Mouse (Mus musculus) hindbrain, embryonic 10.5 days (tissue): ENCODE results near the gene Hfe2. TPM values are rescaled to one million over a fixed set of nuclear protein-coding genes. Genes with fewer than 3 reads are reported as not detected.

ENCODE experiments used
- DNase-seq: peaks from one replicate; pipeline ENCODE4 v3.0.0-alpha.2; 2017; ENCODE audit warnings: low spot score
- H3K27ac ChIP-seq: fragments of 300-500 bp; sonication (generic); 2 replicates; pipeline ENCODE4 v1.5.1; 2016; ENCODE audit warnings: mild to moderate bottlenecking, moderate library complexity
- H3K27me3 ChIP-seq: fragments of 300-500 bp; sonication (generic); 2 replicates; pipeline ENCODE4 v1.6.1; 2016; ENCODE audit warnings: mild to moderate bottlenecking; ENCODE audit not compliant: poor library complexity, insufficient read depth, severe bottlenecking
- H3K36me3 ChIP-seq: fragments of 300-500 bp; sonication (generic); 2 replicates; pipeline ENCODE4 v1.6.1; 2016; ENCODE audit warnings: mild to moderate bottlenecking, moderate library complexity
- H3K4me1 ChIP-seq: fragments of 300-500 bp; sonication (generic); replicated peaks from 2 replicates; pipeline ENCODE4 v1.6.1; 2016; ENCODE audit warnings: mild to moderate bottlenecking
- H3K4me3 ChIP-seq: fragments of 300-500 bp; sonication (generic); 2 replicates; pipeline ENCODE4 v1.5.1; 2016; ENCODE audit warnings: mild to moderate bottlenecking, moderate library complexity
- H3K9me3 ChIP-seq: fragments of 300-500 bp; sonication (generic); 2 replicates; pipeline ENCODE4 v1.6.1; 2016; ENCODE audit warnings: mild to moderate bottlenecking, moderate library complexity
- WGBS: fragments of 180-500 bp; shearing (Covaris S2); methylation state at CpG from one replicate; pipeline ENCODE4 v1.1.7; 2016; 5-methylcytosine and 5-hydroxymethylcytosine counted together
- polyA plus RNA-seq: library from polyadenylated mRNA; unstranded; fragments of >200 nt; fragmentation: Nextera tagmentation; extraction: Ambion mirVana; gene quantifications from 2 replicates; pipeline ENCODE4 v1.2.1, GENCODE M21; 2016

Gene Hfe2
- polyA plus RNA-seq, 1 experiment from 2014 or later, result 0.89 TPM

DNA sequence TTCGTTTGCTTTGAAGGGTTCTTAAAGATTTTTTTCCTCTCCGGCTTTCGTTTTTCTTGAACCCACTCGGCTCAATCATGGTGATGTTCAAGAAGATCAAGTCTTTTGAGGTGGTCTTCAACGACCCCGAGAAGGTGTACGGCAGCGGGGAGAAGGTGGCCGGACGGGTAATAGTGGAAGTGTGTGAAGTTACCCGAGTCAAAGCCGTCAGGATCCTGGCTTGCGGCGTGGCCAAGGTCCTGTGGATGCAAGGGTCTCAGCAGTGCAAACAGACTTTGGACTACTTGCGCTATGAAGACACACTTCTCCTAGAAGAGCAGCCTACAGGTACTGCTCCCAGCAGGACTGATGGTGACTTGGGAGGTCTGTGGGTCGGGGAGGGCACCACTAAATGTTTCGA lies 33.2 kb downstream of the Hfe2 start:
- peak overlapping the region; percentile 75 for H3K4me3 ChIP-seq
- H3K36me3 ChIP-seq, result peaks cover 24% of the 10 kb centered on the region
- under 1% methylated on average over 17 of the region's 17 CpGs for WGBS
- H3K27me3 ChIP-seq, result no peaks in the 10 kb centered on the region
- H3K4me1 ChIP-seq, result peaks cover 53% of the 10 kb centered on the region
- peak overlapping the region; percentile 92 for H3K27ac ChIP-seq
- no peaks in the 10 kb centered on the region for H3K9me3 ChIP-seq
- no peak for DNase-seq

- H3K4me3 ChIP-seq, result peak overlapping the region; percentile 75
- whole genome bisulfite sequencing, result 55% methylated on average over 10 of the region's 10 CpGs
- H3K36me3 ChIP-seq, result peaks cover 24% of the 10 kb centered on the region
- DNase-seq, result no peak
- H3K27me3 ChIP-seq, result no peaks in the 10 kb centered on the region
- peak overlapping the region; percentile 92 for H3K27ac ChIP-seq
- no peaks in the 10 kb centered on the region for H3K9me3 ChIP-seq
- H3K4me1 ChIP-seq, result peaks cover 53% of the 10 kb centered on the region
Measured at GRCm38 (mm10) chr3:96558668-96559196, 33.8 kb downstream of the Hfe2 start.

GRCm38 (mm10) chr3:96559398-96559910 lies 34.5 kb downstream of the Hfe2 start:
- H3K4me1 ChIP-seq, result peaks cover 60% of the 10 kb centered on the region
- 88% methylated on average over 12 of the region's 12 CpGs for WGBS
- H3K36me3 ChIP-seq, result peaks cover 24% of the 10 kb centered on the region
- no peaks in the 10 kb centered on the region for H3K9me3 ChIP-seq
- no peaks in the 10 kb centered on the region for H3K27me3 ChIP-seq
- DNase-seq, result no peak
- H3K4me3 ChIP-seq, result peak overlapping the region; percentile 75
- H3K27ac ChIP-seq, result no peak overlapping the region; the same call in 1 of the 2 replicates

DNA sequence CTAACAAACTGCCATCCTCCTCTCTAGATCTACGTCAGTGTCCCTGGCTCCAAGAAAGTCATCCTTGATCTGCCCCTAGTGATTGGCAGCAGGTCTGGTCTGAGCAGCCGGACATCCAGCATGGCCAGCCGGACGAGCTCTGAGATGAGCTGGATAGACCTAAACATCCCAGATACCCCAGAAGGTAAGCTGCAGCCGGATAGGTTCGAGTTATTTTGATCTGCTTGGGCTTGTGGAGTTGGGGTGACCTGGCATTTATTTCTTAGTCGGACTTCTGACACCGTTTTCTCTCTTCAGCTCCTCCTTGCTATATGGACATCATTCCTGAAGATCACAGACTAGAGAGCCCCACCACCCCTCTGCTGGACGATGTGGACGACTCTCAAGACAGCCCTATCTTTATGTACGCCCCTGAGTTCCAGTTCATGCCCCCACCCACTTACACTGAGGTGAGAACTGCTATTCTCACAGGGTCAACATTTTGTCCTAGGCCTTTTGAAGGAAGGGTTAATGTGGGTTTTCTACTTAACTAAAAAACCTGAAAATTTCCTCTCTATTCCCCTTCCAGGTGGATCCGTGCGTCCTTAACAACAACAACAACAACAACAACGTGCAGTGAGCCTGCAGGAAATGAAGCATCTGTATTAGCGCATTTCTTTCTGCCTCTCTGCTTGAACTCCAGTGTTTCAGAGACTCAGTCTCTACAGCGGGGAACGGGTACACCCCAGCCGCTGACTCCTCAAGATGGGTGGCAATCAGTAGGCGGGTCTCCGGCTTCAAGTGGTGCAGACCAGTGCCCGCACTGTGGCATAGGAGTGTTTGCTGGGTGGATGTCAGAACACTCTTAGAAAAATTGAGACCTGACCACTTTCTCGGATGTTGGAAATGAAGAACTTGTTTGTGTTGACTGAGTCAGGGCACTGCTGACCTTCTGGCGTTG lies 35.2 kb downstream of the Hfe2 start:
- no peaks in the 10 kb centered on the region for H3K9me3 ChIP-seq
- H3K36me3 ChIP-seq, result peaks cover 24% of the 10 kb centered on the region
- H3K4me1 ChIP-seq, result peaks cover 56% of the 10 kb centered on the region
- no peak overlapping the region; the same call in 1 of the 2 replicates for H3K27ac ChIP-seq
- 91% methylated on average over 23 of the region's 23 CpGs for WGBS
- no peak for DNase-seq
- no peaks in the 10 kb centered on the region for H3K27me3 ChIP-seq
- H3K4me3 ChIP-seq, result peak overlapping the region; percentile 75

DNA sequence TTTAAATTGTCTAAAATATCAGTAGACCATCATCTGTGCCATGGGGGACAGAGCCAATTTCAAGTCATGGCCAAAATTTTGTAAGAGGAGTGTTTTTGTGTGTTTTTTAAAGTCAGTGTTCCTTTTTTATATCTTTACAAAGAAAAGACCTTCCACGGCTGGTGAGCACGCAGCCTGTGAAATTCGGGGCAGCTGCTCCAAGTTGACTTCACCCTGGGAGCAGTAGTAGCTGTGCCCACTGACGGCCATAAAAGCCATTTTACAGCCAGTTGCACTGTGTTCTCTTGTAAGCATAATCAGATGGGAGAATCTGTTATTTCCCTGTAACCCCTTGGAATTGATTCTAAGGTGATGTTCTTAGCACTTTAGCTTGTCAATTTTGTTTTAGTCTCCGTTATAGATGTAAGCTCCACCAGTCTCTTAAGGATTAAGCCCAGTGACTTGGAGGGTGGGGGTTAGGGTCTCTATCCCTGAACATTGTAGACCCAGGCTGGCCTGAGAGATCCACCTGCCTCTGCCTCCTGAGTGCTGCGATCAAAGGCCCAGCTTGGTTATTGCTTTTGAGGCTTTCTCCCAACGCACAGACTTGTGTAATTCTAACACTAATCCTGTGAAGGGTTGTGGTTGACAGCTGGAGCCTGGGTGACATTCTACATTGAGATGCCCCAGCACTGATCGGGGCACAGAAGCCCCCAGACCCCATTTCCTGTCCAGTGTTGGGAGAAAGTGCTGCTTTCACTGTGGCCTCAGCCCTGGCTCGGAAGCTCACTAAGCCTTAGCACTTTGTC lies 36.1 kb downstream of the Hfe2 start:
- no peaks in the 10 kb centered on the region for H3K27me3 ChIP-seq
- DNase-seq, result no peak
- no peaks in the 10 kb centered on the region for H3K9me3 ChIP-seq
- H3K27ac ChIP-seq, result no peak overlapping the region
- H3K4me1 ChIP-seq, result peaks cover 49% of the 10 kb centered on the region
- 92% methylated on average over 9 of the region's 9 CpGs for WGBS
- H3K36me3 ChIP-seq, result peaks cover 24% of the 10 kb centered on the region
- peak overlapping the region; percentile 75 for H3K4me3 ChIP-seq

DNA sequence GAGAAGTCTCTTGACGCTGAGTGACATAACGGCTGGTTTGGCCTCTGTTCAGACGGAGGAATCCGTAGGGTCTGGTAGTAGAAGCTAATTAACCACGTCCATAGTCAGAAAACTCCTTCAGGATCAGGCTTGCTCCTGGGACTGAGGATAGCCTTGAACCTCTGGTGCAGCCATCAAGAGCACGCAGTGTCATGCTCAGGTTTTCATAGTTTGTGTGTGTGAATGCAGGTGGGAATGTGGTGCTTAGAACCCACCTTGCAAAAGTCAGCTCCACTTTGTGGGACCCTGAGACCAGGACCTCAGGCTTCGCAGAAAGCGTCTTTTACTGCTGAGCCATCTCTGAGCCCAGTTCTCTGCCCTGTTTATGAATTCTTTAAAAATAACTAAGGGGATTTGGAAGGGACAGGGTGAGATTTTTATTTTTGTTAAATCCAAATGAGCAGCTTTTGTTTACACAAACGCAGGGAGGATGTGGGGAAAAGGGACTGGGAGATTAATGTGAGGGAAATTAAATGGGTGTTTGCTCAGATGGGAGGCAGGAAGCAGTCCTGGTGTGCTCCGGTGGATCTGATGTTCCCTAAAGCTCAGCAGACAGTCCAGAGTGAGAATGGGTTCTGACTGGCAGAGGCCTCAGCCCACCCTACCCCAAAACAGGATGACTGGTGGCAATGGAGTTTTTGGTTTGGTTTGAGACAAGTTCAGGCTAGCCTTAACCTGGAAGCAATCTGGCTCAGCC lies 37.1 kb downstream of the Hfe2 start:
- WGBS, result 71% methylated on average over 10 of the region's 10 CpGs
- Histone ChIP-seq H3K9me3 (no peaks in the 10 kb centered on the region), H3K4me3 (no peak overlapping the region), H3K36me3 (peaks cover 24% of the 10 kb centered on the region), H3K27ac (no peak overlapping the region), H3K27me3 (no peaks in the 10 kb centered on the region), H3K4me1 (peaks cover 39% of the 10 kb centered on the region)
- no peak for DNase-seq

DNA sequence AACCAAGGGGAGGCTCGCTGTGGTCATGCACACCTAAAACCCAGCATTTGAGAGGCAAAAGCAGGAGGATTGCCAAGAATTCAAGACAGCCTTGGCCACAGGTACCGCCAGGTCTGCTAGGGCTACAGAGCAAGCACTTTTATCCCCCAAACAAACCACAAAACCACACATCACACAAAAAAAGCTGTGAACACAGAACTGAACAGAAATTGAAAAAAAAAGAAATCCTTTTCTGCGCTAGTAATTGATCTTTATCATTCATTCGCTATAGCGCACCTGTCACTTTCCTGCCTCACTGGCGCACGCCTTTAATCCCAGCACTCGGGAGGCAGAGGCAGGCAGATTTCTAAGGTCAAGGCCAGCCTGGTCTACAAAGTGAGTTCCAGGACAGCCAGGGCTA lies 38.3 kb downstream of the Hfe2 start:
- H3K36me3 ChIP-seq, result peaks cover 24% of the 10 kb centered on the region
- H3K4me1 ChIP-seq, result peaks cover 38% of the 10 kb centered on the region
- no peak overlapping the region for H3K4me3 ChIP-seq
- DNase-seq, result no peak
- no peak overlapping the region for H3K27ac ChIP-seq
- no peaks in the 10 kb centered on the region for H3K27me3 ChIP-seq
- no peaks in the 10 kb centered on the region for H3K9me3 ChIP-seq
- 95% methylated on average over 8 of the region's 8 CpGs for WGBS

DNA sequence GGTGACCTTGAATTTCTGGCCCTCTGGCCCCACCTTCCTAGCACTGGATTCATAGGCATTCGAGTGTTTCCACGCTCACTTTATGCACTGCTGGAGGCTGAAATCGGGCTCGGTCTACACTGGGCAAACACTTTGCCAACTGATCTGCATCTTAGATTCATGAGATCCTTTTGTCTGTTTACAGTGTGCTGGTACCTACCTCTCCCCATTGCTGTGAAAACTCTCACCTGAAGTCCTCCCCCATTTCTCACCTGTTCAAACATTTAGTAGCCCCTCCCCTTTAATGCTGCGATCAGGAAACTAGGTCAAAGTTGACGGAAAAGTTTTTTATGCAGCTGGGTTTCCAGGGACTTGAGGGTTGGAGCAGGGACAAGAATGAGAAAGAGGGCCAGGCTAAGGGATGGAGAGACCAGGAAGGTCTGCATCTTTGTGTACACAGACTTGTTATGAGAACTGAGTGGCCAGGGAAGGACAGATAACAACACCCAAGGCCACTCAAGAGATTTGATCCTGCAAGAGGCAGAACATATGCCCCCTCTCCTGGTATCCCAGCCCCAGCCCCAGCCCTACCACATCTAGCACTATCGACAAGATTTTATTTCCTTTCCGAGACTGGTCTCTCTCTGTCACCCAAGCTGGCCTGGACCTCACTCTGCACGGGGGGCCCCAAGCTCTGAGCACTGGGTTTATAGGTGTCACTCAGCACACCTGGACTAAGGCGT lies 39.1 kb downstream of the Hfe2 start:
- DNase-seq, result no peak
- Histone ChIP-seq H3K4me3 (no peak overlapping the region), H3K27ac (peak overlapping the region; percentile 53), H3K36me3 (peaks cover 24% of the 10 kb centered on the region), H3K4me1 (peaks cover 38% of the 10 kb centered on the region), H3K9me3 (no peaks in the 10 kb centered on the region), H3K27me3 (no peaks in the 10 kb centered on the region)
- 79% methylated on average over 10 of the region's 10 CpGs for WGBS

DNA sequence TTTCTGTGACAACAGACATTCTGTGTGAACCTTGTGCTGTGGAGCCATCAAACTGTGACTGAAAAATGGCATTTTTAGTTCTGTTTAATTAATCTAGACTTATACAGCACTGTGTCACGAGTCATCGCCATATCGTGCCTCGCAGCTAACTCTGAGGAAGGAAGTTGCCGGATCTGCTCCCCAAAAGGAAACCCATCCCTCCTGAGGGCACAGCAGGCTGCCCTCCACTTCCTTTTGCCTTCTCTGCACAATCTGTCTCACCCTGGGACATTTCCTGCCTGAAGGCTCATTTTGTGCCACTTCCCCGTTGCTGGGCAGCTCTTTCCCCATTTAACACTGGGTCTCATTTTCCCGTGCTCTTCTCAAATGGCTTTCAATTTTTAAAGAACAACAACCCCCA lies 39.7 kb downstream of the Hfe2 start:
- no peak for DNase-seq
- Histone ChIP-seq H3K36me3 (peaks cover 18% of the 10 kb centered on the region), H3K9me3 (no peaks in the 10 kb centered on the region), H3K27me3 (no peaks in the 10 kb centered on the region), H3K27ac (peak overlapping the region; percentile 53; the same call in 1 of the 2 replicates), H3K4me1 (peaks cover 38% of the 10 kb centered on the region), H3K4me3 (no peak overlapping the region)
- 69% methylated on average over 7 of the region's 7 CpGs for WGBS

- H3K36me3 ChIP-seq, result peaks cover 14% of the 10 kb centered on the region
- no peaks in the 10 kb centered on the region for H3K9me3 ChIP-seq
- DNase-seq, result no peak
- H3K4me3 ChIP-seq, result no peak overlapping the region
- H3K27me3 ChIP-seq, result no peaks in the 10 kb centered on the region
- WGBS, result 85% methylated on average over 3 of the region's 3 CpGs
- H3K4me1 ChIP-seq, result peaks cover 35% of the 10 kb centered on the region
- H3K27ac ChIP-seq, result no peak overlapping the region
Measured at GRCm38 (mm10) chr3:96565105-96565504, 40.1 kb downstream of the Hfe2 start.

- H3K9me3 ChIP-seq, result no peaks in the 10 kb centered on the region
- no peak overlapping the region for H3K27ac ChIP-seq
- 92% methylated on average over 8 of the region's 8 CpGs for WGBS
- H3K4me1 ChIP-seq, result peaks cover 22% of the 10 kb centered on the region
- H3K36me3 ChIP-seq, result no peaks in the 10 kb centered on the region
- H3K4me3 ChIP-seq, result no peak overlapping the region
- H3K27me3 ChIP-seq, result no peaks in the 10 kb centered on the region
- no peak for DNase-seq
Measured at GRCm38 (mm10) chr3:96566661-96567450, 41.9 kb downstream of the Hfe2 start.
